Mouse (Mus musculus) testis, adult 2 months (tissue): ENCODE measurements at regions not wholly inside any gene's neighbourhood (a gene's known extent, or its start where the extent isn't known, plus 50 kb on each side); places are given as distances from the start of the nearest gene placed in this dataset.

Experiments used
- CTCF ChIP-seq: fragments of 200-500 bp; IDR thresholded peaks from 2 replicates; pipeline ENCODE4 v1.5.1; 2012; ENCODE audit warnings: low read depth, mild to moderate bottlenecking, inconsistent platforms, low read length, moderate library complexity; ENCODE audit not compliant: control insufficient read depth, insufficient read depth, insufficient replicate concordance
- POLR2A ChIP-seq: fragments of 200-500 bp; IDR thresholded peaks from 2 replicates; pipeline ENCODE4 v1.6.1; 2012; ENCODE audit warnings: low read depth, mild to moderate bottlenecking, inconsistent platforms, low read length, moderate library complexity; ENCODE audit not compliant: control insufficient read depth

- no peak for TF ChIP-seq POLR2A
- no peak for TF ChIP-seq CTCF
Measured at GRCm38 (mm10) chr15:97169381-97169780, 77.5 kb upstream of the Pced1b start.
